Mouse (Mus musculus) liver, embryonic 16.5 days (tissue): ENCODE results near the gene Hist1h3e. TPM values are rescaled to one million over a fixed set of nuclear protein-coding genes. Genes with fewer than 3 reads are reported as not detected.
A peak's percentile ranks its signal among the peaks of the same experiment; 100 is the strongest.
"Not testable (repeated sequence)": the region's sequence is repeated elsewhere in the genome, so short reads cannot be mapped to it uniquely, and the experiment has no call there.

Experiments
- ATAC-seq: fragments of 200-750 bp; cut with Nextera tagmentation; 2 replicates; pipeline ENCODE4 v1.8.0; 2017; ENCODE audit warnings: low read depth, mild to moderate bottlenecking, moderate number of reproducible peaks, moderate library complexity
- H3K27ac ChIP-seq: fragments of 300-500 bp; sonication (generic); 2 replicates; pipeline ENCODE4 v1.5.1; 2014; ENCODE audit warnings: mild to moderate bottlenecking, low read length
- H3K27me3 ChIP-seq: fragments of 300-500 bp; sonication (generic); 2 replicates; pipeline ENCODE4 v1.6.1; 2014; ENCODE audit warnings: low read depth, low read length, mixed read lengths; ENCODE audit not compliant: control insufficient read depth, insufficient read depth
- H3K36me3 ChIP-seq: fragments of 300-500 bp; sonication (generic); 2 replicates; pipeline ENCODE4 v1.6.1; 2014; ENCODE audit warnings: mild to moderate bottlenecking; ENCODE audit not compliant: control insufficient read depth, insufficient read depth
- H3K4me1 ChIP-seq: fragments of 300-500 bp; sonication (generic); 2 replicates; pipeline ENCODE4 v1.6.1; 2014; ENCODE audit warnings: low read depth, low read length, mixed read lengths; ENCODE audit not compliant: control insufficient read depth
- H3K4me2 ChIP-seq: fragments of 300-500 bp; sonication (generic); 2 replicates; pipeline ENCODE4 v1.6.1; 2014; ENCODE audit warnings: low read depth, low read length, mixed read lengths
- H3K4me3 ChIP-seq: fragments of 300-500 bp; sonication (generic); 2 replicates; pipeline ENCODE4 v1.5.1; 2014; ENCODE audit warnings: low read depth, mild to moderate bottlenecking, low read length
- H3K9ac ChIP-seq: fragments of 300-500 bp; sonication (generic); 2 replicates; pipeline ENCODE4 v1.6.1; 2014; ENCODE audit warnings: low read depth, low read length
- H3K9me3 ChIP-seq: fragments of 300-500 bp; sonication (generic); replicated peaks from 2 replicates; pipeline ENCODE4 v1.6.1; 2016; ENCODE audit warnings: low read length; ENCODE audit not compliant: control insufficient read depth
- WGBS: fragments of 180-500 bp; shearing (Covaris S2); extraction: QIAGEN DNeasy Blood & Tissue Kit; methylation state at CpG from one replicate; pipeline ENCODE4 v1.1.7; 2014; ENCODE audit not compliant: insufficient replicate concordance; 5-methylcytosine and 5-hydroxymethylcytosine counted together
- polyA plus RNA-seq: library from polyadenylated mRNA; unstranded; fragments of >200 nt; fragmentation: Nextera tagmentation; extraction: Ambion mirVana; gene quantifications from 2 replicates; pipeline ENCODE4 v1.2.1, GENCODE M21; 2015

The Hist1h3e gene
- polyA plus RNA-seq, 1 experiment from 2014 or later, result 4.2 TPM

DNA sequence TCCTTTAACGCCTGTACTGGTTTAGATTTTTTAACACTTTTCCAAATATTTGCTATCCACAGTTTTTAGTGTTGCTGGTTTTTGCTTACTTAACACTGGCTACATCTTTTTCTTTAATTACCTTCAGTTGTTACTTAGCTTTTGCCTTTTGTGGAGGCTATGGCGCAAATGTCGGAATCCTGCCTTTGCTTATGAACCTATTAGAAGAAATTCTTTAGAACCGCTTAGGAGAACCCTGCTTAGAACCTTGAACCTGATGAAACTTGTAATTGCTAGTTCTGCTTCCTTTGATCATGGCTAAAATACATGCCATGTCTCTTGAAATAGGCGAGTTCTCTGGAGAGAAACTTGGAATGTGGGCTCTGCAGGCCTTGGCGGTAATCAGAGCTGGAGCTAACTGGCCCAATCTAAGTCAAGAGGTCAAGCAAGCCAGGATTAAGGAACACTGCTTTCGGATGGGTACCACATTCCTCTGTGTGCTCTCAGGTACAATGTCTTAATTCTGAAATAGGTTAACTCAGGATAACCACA, 14.2 kb upstream of the Hist1h3e start:
- no peaks in the 10 kb centered on the region for H3K9me3 ChIP-seq
- H3K27me3 ChIP-seq, result no peaks in the 10 kb centered on the region
- no peaks in the 10 kb centered on the region for H3K36me3 ChIP-seq
- H3K4me3 ChIP-seq, result peak overlapping the region; percentile 64
- 4% methylated on average over 7 of the region's 7 CpGs for WGBS
- ATAC-seq, result no peak
- peak overlapping the region; percentile 90 for H3K27ac ChIP-seq
- H3K4me2 ChIP-seq, result peak overlapping the region; percentile 70
- peaks cover 17% of the 10 kb centered on the region for H3K4me1 ChIP-seq
- H3K9ac ChIP-seq, result peak overlapping the region; percentile 77

- not testable (repeated sequence) for H3K36me3 ChIP-seq, H3K27me3 ChIP-seq, H3K9me3 ChIP-seq, ATAC-seq
- under 1% methylated on average over 14 of the region's 40 CpGs for WGBS
- peaks cover 15% of the 10 kb centered on the region for H3K4me1 ChIP-seq
- H3K4me2 ChIP-seq, result peak overlapping the region; percentile 70
- H3K27ac ChIP-seq, result peak overlapping the region; percentile 90
- peak overlapping the region; percentile 64 for H3K4me3 ChIP-seq
- peak overlapping the region; percentile 77 for H3K9ac ChIP-seq
Observed at GRCm38 (mm10) chr13:23575864-23576313, 13.7 kb upstream of the Hist1h3e start.

- Histone ChIP-seq H3K27ac (peak within 1 kb of the TSS; percentile 96), H3K4me1 (peaks cover 12% of the 10 kb centered on the region), H3K36me3 (no peaks in the 10 kb centered on the region), H3K4me3 (peak within 1 kb of the TSS; percentile 64), H3K9ac (peak within 1 kb of the TSS; percentile 77), H3K27me3 (no peaks in the 10 kb centered on the region), H3K9me3 (no peaks in the 10 kb centered on the region), H3K4me2 (peak within 1 kb of the TSS; percentile 70)
- ATAC-seq, result peak; percentile 40
- WGBS, result under 1% methylated on average over 18 of the region's 18 CpGs
Observed at GRCm38 (mm10) chr13:23575271-23575851, 13.2 kb upstream of the Hist1h3e start, which contains the start of gene Hist1h3d. TSS of gene Hist1h3d (plus strand) at chr13:23575763.

- H3K4me2 ChIP-seq, result peak overlapping the region; percentile 60
- not testable (repeated sequence) for H3K9me3 ChIP-seq, H3K27me3 ChIP-seq, H3K36me3 ChIP-seq, ATAC-seq
- peak overlapping the region; percentile 98 for H3K27ac ChIP-seq
- 0% methylated on average over 5 of the region's 39 CpGs for WGBS
- H3K4me3 ChIP-seq, result peak overlapping the region; percentile 55
- peak overlapping the region; percentile 67 for H3K9ac ChIP-seq
- peaks cover 17% of the 10 kb centered on the region for H3K4me1 ChIP-seq
Observed at GRCm38 (mm10) chr13:23574546-23575170, 12.5 kb upstream of the Hist1h3e start.

GRCm38 (mm10) chr13:23573898-23574524, 11.8 kb upstream of the Hist1h3e start, which contains the start of the genes Hist1h2bf and Hist1h2ad:
TSS of gene Hist1h2bf (minus strand) at chr13:23574196.
TSS of gene Hist1h2ad (plus strand) at chr13:23574381.
- Histone ChIP-seq H3K27ac (peak within 1 kb of the TSS; percentile 98), H3K9ac (peak within 1 kb of the TSS; percentile 77), H3K4me3 (peak within 1 kb of the TSS; percentile 63), H3K4me1 (peaks cover 18% of the 10 kb centered on the region), H3K4me2 (peak within 1 kb of the TSS; percentile 79)
- under 1% methylated on average over 34 of the region's 42 CpGs for WGBS
- not testable (repeated sequence) for H3K9me3 ChIP-seq, H3K27me3 ChIP-seq, H3K36me3 ChIP-seq
- ATAC-seq, result peak; percentile 77

GRCm38 (mm10) chr13:23573034-23573897, 11.1 kb upstream of the Hist1h3e start:
- H3K27me3 ChIP-seq, ATAC-seq, H3K9me3 ChIP-seq, H3K36me3 ChIP-seq: not testable (repeated sequence)
- H3K27ac ChIP-seq, result peak overlapping the region; percentile 98
- peak overlapping the region; percentile 63 for H3K4me3 ChIP-seq
- 4% methylated on average over 17 of the region's 20 CpGs for WGBS
- peaks cover 17% of the 10 kb centered on the region for H3K4me1 ChIP-seq
- peak overlapping the region; percentile 73 for H3K9ac ChIP-seq
- H3K4me2 ChIP-seq, result peak overlapping the region; percentile 79

DNA sequence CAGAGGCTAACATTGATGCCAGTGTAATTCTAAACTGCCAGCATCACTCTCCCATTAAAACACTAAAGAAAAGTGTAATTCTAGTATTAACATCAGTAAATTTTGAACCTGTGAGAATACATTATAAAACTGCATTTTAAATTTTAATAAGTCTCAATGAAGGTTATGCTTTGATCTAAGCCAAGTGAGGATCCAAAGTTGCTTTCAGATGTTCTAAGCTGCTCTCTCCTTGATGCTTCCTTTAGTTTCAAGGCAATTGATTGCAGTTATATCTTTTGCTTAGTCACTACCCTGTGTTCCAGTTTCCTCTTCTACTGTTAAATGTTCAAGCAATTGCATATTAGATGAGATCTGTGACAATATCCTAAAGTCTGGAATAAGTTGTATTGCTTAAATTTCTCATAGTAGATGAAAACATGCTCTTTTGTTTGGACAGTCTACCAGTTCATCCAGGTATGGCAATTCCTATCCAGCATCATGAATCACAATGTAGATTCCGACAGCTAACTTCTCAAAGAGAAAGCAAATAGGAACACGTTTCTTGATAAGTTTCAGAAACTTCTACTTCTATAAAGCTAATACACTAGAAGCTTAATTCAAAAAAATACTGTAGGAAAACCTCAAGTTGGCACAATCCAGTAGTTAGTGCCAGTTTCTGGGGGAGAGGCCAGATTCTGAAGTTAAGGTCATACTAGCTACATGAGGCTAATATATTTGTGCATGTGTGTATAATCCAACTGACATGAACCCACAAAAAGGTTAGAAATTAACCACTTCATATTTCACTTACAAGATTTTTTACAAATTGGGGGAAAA, 10.3 kb upstream of the Hist1h3e start:
- no peaks in the 10 kb centered on the region for H3K27me3 ChIP-seq
- peak overlapping the region; percentile 63 for H3K4me3 ChIP-seq
- peaks cover 16% of the 10 kb centered on the region for H3K4me1 ChIP-seq
- peak overlapping the region; percentile 79 for H3K4me2 ChIP-seq
- peak overlapping the region; percentile 98 for H3K27ac ChIP-seq
- ATAC-seq, result no peak
- WGBS, result 20% methylated on average over 2 of the region's 2 CpGs
- peak overlapping the region; percentile 73 for H3K9ac ChIP-seq
- H3K9me3 ChIP-seq, result no peaks in the 10 kb centered on the region
- H3K36me3 ChIP-seq, result no peaks in the 10 kb centered on the region
